Mouse (Mus musculus): ENCODE results near the gene Uhrf1bp1l. TPM values are rescaled to one million over a fixed set of nuclear protein-coding genes. Genes with fewer than 3 reads are reported as not detected.

Gene Uhrf1bp1l
- polyA plus RNA-seq, 1 experiment from 2014 or later = 28.8 TPM

- Histone ChIP-seq H3K27ac (ENCODE audit: low read length) (no peak overlapping the region), H3K4me2 (ENCODE audit: low read length) (no peak overlapping the region), H3K4me1 (replicated peaks; ENCODE audit: control insufficient read depth, insufficient read depth, low read length) (no peaks in the 10 kb centered on the region), H3K27me3 (replicated peaks; ENCODE audit: control insufficient read depth, insufficient read depth, low read length) (no peaks in the 10 kb centered on the region), H3K9me3 (ENCODE audit: control insufficient read depth, low read length) (no peaks in the 10 kb centered on the region), H3K4me3 (replicated peaks; ENCODE audit: low read length) (no peak overlapping the region), H3K9ac (replicated peaks; ENCODE audit: low read depth, low read length) (no peak overlapping the region), H3K36me3 (ENCODE audit: control insufficient read depth, insufficient read depth) (peaks cover 15% of the 10 kb centered on the region)
- 95% methylated on average over 3 of the region's 3 CpGs for WGBS
- ATAC-seq = no peak
Measured at GRCm38 (mm10) chr10:89720796-89721195, 24.0 kb upstream of the Uhrf1bp1l start.

GRCm38 (mm10) chr10:89722247-89723195 is 22.3 kb upstream of the Uhrf1bp1l start:
- Histone ChIP-seq H3K9ac (replicated peaks; ENCODE audit: low read depth, low read length) (no peak overlapping the region), H3K4me3 (replicated peaks; ENCODE audit: low read length) (no peak overlapping the region), H3K27ac (ENCODE audit: low read length) (no peak overlapping the region), H3K36me3 (ENCODE audit: control insufficient read depth, insufficient read depth) (peaks cover 15% of the 10 kb centered on the region), H3K9me3 (ENCODE audit: control insufficient read depth, low read length) (no peaks in the 10 kb centered on the region), H3K4me2 (ENCODE audit: low read length) (no peak overlapping the region), H3K4me1 (replicated peaks; ENCODE audit: control insufficient read depth, insufficient read depth, low read length) (no peaks in the 10 kb centered on the region), H3K27me3 (replicated peaks; ENCODE audit: control insufficient read depth, insufficient read depth, low read length) (no peaks in the 10 kb centered on the region)
- no peak for ATAC-seq
- 90% methylated on average over 14 of the region's 14 CpGs for WGBS

- no peaks in the 10 kb centered on the region for H3K27me3 ChIP-seq (replicated peaks; ENCODE audit: control insufficient read depth, insufficient read depth, low read length)
- 82% methylated on average over 6 of the region's 6 CpGs for WGBS
- H3K9ac ChIP-seq (replicated peaks; ENCODE audit: low read depth, low read length) = no peak overlapping the region
- no peaks in the 10 kb centered on the region for H3K9me3 ChIP-seq (ENCODE audit: control insufficient read depth, low read length)
- no peak overlapping the region for H3K4me3 ChIP-seq (replicated peaks; ENCODE audit: low read length)
- peaks cover 18% of the 10 kb centered on the region for H3K4me1 ChIP-seq (replicated peaks; ENCODE audit: control insufficient read depth, insufficient read depth, low read length)
- H3K36me3 ChIP-seq (ENCODE audit: control insufficient read depth, insufficient read depth) = peaks cover 3% of the 10 kb centered on the region; the same call in 1 of the 2 replicates
- ATAC-seq = no peak
- H3K4me2 ChIP-seq (ENCODE audit: low read length) = no peak overlapping the region
- H3K27ac ChIP-seq (ENCODE audit: low read length) = no peak overlapping the region
Measured at GRCm38 (mm10) chr10:89730386-89730785, 14.4 kb upstream of the Uhrf1bp1l start.

- 12% methylated on average over 5 of the region's 5 CpGs for WGBS
- Histone ChIP-seq H3K4me2 (ENCODE audit: low read length) (peak overlapping the region; percentile 89), H3K9ac (replicated peaks; ENCODE audit: low read depth, low read length) (peak overlapping the region; percentile 73), H3K36me3 (ENCODE audit: control insufficient read depth, insufficient read depth) (no peaks in the 10 kb centered on the region), H3K4me1 (replicated peaks; ENCODE audit: control insufficient read depth, insufficient read depth, low read length) (peaks cover 18% of the 10 kb centered on the region), H3K4me3 (replicated peaks; ENCODE audit: low read length) (peak overlapping the region; percentile 80), H3K9me3 (ENCODE audit: control insufficient read depth, low read length) (no peaks in the 10 kb centered on the region), H3K27me3 (replicated peaks; ENCODE audit: control insufficient read depth, insufficient read depth, low read length) (no peaks in the 10 kb centered on the region), H3K27ac (ENCODE audit: low read length) (peak overlapping the region; percentile 90)
- no peak for ATAC-seq
Measured at GRCm38 (mm10) chr10:89731341-89731740, 13.4 kb upstream of the Uhrf1bp1l start.

- Histone ChIP-seq H3K9me3 (ENCODE audit: control insufficient read depth, low read length) (no peaks in the 10 kb centered on the region), H3K9ac (replicated peaks; ENCODE audit: low read depth, low read length) (peak within 1 kb of the TSS; percentile 73), H3K4me2 (ENCODE audit: low read length) (peak within 1 kb of the TSS; percentile 89), H3K27ac (ENCODE audit: low read length) (peak within 1 kb of the TSS; percentile 90), H3K4me3 (replicated peaks; ENCODE audit: low read length) (peak within 1 kb of the TSS; percentile 80), H3K4me1 (replicated peaks; ENCODE audit: control insufficient read depth, insufficient read depth, low read length) (peaks cover 18% of the 10 kb centered on the region), H3K27me3 (replicated peaks; ENCODE audit: control insufficient read depth, insufficient read depth, low read length) (0 out of 2 replicates have a peak, but pooled peaks cover 3% of the 10 kb centered on the region), H3K36me3 (ENCODE audit: control insufficient read depth, insufficient read depth) (no peaks in the 10 kb centered on the region)
- WGBS = under 1% methylated on average over 49 of the region's 49 CpGs
- ATAC-seq = peak; percentile 100
Measured at GRCm38 (mm10) chr10:89732001-89732794, 12.6 kb upstream of the Uhrf1bp1l start, which contains the start of gene Actr6. Gene Actr6 (minus strand): TSS chr10:89732295.

GRCm38 (mm10) chr10:89737092-89737491 is 7.7 kb upstream of the Uhrf1bp1l start:
- no peak overlapping the region for H3K9ac ChIP-seq (replicated peaks; ENCODE audit: low read depth, low read length)
- no peak overlapping the region for H3K4me2 ChIP-seq (ENCODE audit: low read length)
- no peak overlapping the region for H3K27ac ChIP-seq (ENCODE audit: low read length)
- no peaks in the 10 kb centered on the region for H3K9me3 ChIP-seq (ENCODE audit: control insufficient read depth, low read length)
- no peak for ATAC-seq
- peaks cover 4% of the 10 kb centered on the region; the same call in 1 of the 2 replicates for H3K4me1 ChIP-seq (replicated peaks; ENCODE audit: control insufficient read depth, insufficient read depth, low read length)
- H3K36me3 ChIP-seq (ENCODE audit: control insufficient read depth, insufficient read depth) = no peaks in the 10 kb centered on the region
- WGBS = 45% methylated on average over 5 of the region's 5 CpGs
- H3K4me3 ChIP-seq (replicated peaks; ENCODE audit: low read length) = no peak overlapping the region
- 0 out of 2 replicates have a peak, but pooled peaks cover 3% of the 10 kb centered on the region for H3K27me3 ChIP-seq (replicated peaks; ENCODE audit: control insufficient read depth, insufficient read depth, low read length)

- no peak for ATAC-seq
- no peaks in the 10 kb centered on the region for H3K9me3 ChIP-seq (ENCODE audit: control insufficient read depth, low read length)
- no peak overlapping the region for H3K4me2 ChIP-seq (ENCODE audit: low read length)
- 93% methylated on average over 3 of the region's 3 CpGs for WGBS
- H3K4me1 ChIP-seq (replicated peaks; ENCODE audit: control insufficient read depth, insufficient read depth, low read length) = peaks cover under 1% of the 10 kb centered on the region; the same call in 1 of the 2 replicates
- H3K36me3 ChIP-seq (ENCODE audit: control insufficient read depth, insufficient read depth) = no peaks in the 10 kb centered on the region
- H3K27ac ChIP-seq (ENCODE audit: low read length) = no peak overlapping the region
- no peak overlapping the region for H3K4me3 ChIP-seq (replicated peaks; ENCODE audit: low read length)
- H3K27me3 ChIP-seq (replicated peaks; ENCODE audit: control insufficient read depth, insufficient read depth, low read length) = 0 out of 2 replicates have a peak, but pooled peaks cover 3% of the 10 kb centered on the region
- no peak overlapping the region for H3K9ac ChIP-seq (replicated peaks; ENCODE audit: low read depth, low read length)
Measured at GRCm38 (mm10) chr10:89737887-89738286, 6.9 kb upstream of the Uhrf1bp1l start.

- H3K9me3 ChIP-seq (ENCODE audit: control insufficient read depth, low read length) = no peaks in the 10 kb centered on the region
- H3K9ac ChIP-seq (replicated peaks; ENCODE audit: low read depth, low read length) = no peak overlapping the region
- no peaks in the 10 kb centered on the region for H3K4me1 ChIP-seq (replicated peaks; ENCODE audit: control insufficient read depth, insufficient read depth, low read length)
- no peak overlapping the region for H3K27ac ChIP-seq (ENCODE audit: low read length)
- no peak for ATAC-seq
- 92% methylated on average over 9 of the region's 9 CpGs for WGBS
- no peak overlapping the region for H3K4me2 ChIP-seq (ENCODE audit: low read length)
- no peak overlapping the region for H3K4me3 ChIP-seq (replicated peaks; ENCODE audit: low read length)
- H3K27me3 ChIP-seq (replicated peaks; ENCODE audit: control insufficient read depth, insufficient read depth, low read length) = 0 out of 2 replicates have a peak, but pooled peaks cover 3% of the 10 kb centered on the region
- no peaks in the 10 kb centered on the region for H3K36me3 ChIP-seq (ENCODE audit: control insufficient read depth, insufficient read depth)
Measured at GRCm38 (mm10) chr10:89738395-89738794, 6.4 kb upstream of the Uhrf1bp1l start.

- Histone ChIP-seq H3K4me3 (replicated peaks; ENCODE audit: low read length) (no peak overlapping the region), H3K9ac (replicated peaks; ENCODE audit: low read depth, low read length) (no peak overlapping the region), H3K4me1 (replicated peaks; ENCODE audit: control insufficient read depth, insufficient read depth, low read length) (no peaks in the 10 kb centered on the region), H3K36me3 (ENCODE audit: control insufficient read depth, insufficient read depth) (no peaks in the 10 kb centered on the region), H3K27me3 (replicated peaks; ENCODE audit: control insufficient read depth, insufficient read depth, low read length) (0 out of 2 replicates have a peak, but pooled peaks cover 3% of the 10 kb centered on the region), H3K4me2 (ENCODE audit: low read length) (no peak overlapping the region), H3K27ac (ENCODE audit: low read length) (no peak overlapping the region), H3K9me3 (ENCODE audit: control insufficient read depth, low read length) (no peaks in the 10 kb centered on the region)
- WGBS = 45% methylated on average over 7 of the region's 7 CpGs
- ATAC-seq = no peak
Measured at GRCm38 (mm10) chr10:89739703-89740102, 5.1 kb upstream of the Uhrf1bp1l start.
